Mouse (Mus musculus): ENCODE data around the gene Aen. TPM values are rescaled to one million over a fixed set of nuclear protein-coding genes. Genes with fewer than 3 reads are reported as not detected.

Aen gene
- polyA plus RNA-seq, 1 experiment from 2014 or later = 58.1 TPM

- no peak for ATAC-seq (ENCODE audit: low FRiP score, low read depth)
- Histone ChIP-seq H3K4me3 (no peak overlapping the region), H3K9ac (no peak overlapping the region), H3K27me3 (no peaks in the 10 kb centered on the region), H3K4me1 (replicated peaks) (no peaks in the 10 kb centered on the region), H3K27ac (replicated peaks) (no peak overlapping the region), H3K9me3 (no peaks in the 10 kb centered on the region), H3K36me3 (no peaks in the 10 kb centered on the region), H3K4me2 (no peak overlapping the region)
- 51% methylated on average over 7 of the region's 7 CpGs for WGBS
These were observed 26.9 kb downstream of the Aen start for GRCm38 (mm10) chr7:78922506-78922905.

GRCm38 (mm10) chr7:78924300-78924699 lies 28.6 kb downstream of the Aen start:
- peak; percentile 20; the same call in 1 of the 2 replicates for ATAC-seq (ENCODE audit: low FRiP score, low read depth)
- Histone ChIP-seq H3K27ac (replicated peaks) (no peak overlapping the region), H3K4me3 (no peak overlapping the region), H3K9me3 (no peaks in the 10 kb centered on the region), H3K9ac (no peak overlapping the region), H3K27me3 (no peaks in the 10 kb centered on the region), H3K4me2 (no peak overlapping the region), H3K36me3 (no peaks in the 10 kb centered on the region), H3K4me1 (replicated peaks) (no peaks in the 10 kb centered on the region)
- WGBS = 6% methylated on average over 6 of the region's 6 CpGs

DNA sequence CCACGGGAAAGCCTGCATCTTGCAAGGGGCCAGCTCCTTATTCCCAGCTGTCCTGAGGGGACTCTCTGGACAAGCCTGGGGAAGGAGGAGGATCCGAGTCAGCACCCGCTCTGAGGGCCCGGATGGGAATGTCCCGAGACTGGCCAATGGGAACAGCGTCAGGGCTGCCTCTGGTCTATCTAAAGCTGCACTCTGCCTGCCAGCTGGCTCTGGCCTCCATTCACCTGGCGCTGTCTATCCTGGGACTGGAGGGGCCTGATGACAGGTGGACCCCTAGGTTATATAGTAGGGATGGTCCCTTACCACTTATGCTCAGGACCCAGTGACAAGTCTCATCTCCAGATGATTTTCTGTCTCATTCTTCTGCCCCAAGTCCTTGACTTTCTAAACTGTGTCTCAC lies 29.1 kb downstream of the Aen start:
- Histone ChIP-seq H3K9me3 (no peaks in the 10 kb centered on the region), H3K4me3 (no peak overlapping the region), H3K27ac (replicated peaks) (no peak overlapping the region), H3K36me3 (no peaks in the 10 kb centered on the region), H3K4me2 (no peak overlapping the region), H3K27me3 (no peaks in the 10 kb centered on the region), H3K4me1 (replicated peaks) (no peaks in the 10 kb centered on the region), H3K9ac (no peak overlapping the region)
- 61% methylated on average over 7 of the region's 7 CpGs for WGBS
- peak; percentile 53; the same call in 1 of the 2 replicates for ATAC-seq (ENCODE audit: low FRiP score, low read depth)

DNA sequence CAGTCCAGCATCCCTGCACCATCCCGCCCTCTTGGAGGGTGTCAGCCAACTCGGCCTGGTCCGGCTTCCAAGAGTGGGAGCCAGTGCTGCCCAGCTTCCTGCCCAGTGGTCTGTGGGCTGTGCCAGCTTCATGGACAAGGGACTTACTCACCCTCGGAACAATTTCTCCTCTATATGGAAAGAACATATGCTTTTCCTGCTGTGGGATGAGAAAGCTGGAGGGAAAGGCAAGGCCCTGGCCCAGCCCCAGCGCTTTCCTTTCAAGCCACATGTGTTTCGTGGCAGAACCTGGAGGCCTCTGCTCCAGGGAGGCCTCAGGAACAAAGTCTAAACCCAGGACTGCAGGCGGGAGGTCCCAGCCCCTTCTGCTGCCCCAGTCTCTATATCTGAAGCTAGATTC lies 30.0 kb downstream of the Aen start:
- 80% methylated on average over 7 of the region's 7 CpGs for WGBS
- Histone ChIP-seq H3K4me2 (no peak overlapping the region), H3K27me3 (no peaks in the 10 kb centered on the region), H3K4me3 (no peak overlapping the region), H3K36me3 (no peaks in the 10 kb centered on the region), H3K27ac (replicated peaks) (no peak overlapping the region), H3K9me3 (no peaks in the 10 kb centered on the region), H3K9ac (no peak overlapping the region), H3K4me1 (replicated peaks) (no peaks in the 10 kb centered on the region)
- ATAC-seq (ENCODE audit: low FRiP score, low read depth) = no peak

- Histone ChIP-seq H3K9me3 (no peaks in the 10 kb centered on the region), H3K4me1 (replicated peaks) (no peaks in the 10 kb centered on the region), H3K36me3 (no peaks in the 10 kb centered on the region), H3K4me3 (no peak overlapping the region), H3K27ac (replicated peaks) (no peak overlapping the region), H3K9ac (no peak overlapping the region), H3K4me2 (no peak overlapping the region), H3K27me3 (no peaks in the 10 kb centered on the region)
- 66% methylated on average over 9 of the region's 9 CpGs for WGBS
- no peak; the same call in 1 of the 2 replicates for ATAC-seq (ENCODE audit: low FRiP score, low read depth)
These were observed 30.5 kb downstream of the Aen start for GRCm38 (mm10) chr7:78926156-78926555.

GRCm38 (mm10) chr7:78927266-78927665 lies 31.6 kb downstream of the Aen start:
- no peak overlapping the region for H3K4me3 ChIP-seq
- no peaks in the 10 kb centered on the region for H3K27me3 ChIP-seq
- ATAC-seq (ENCODE audit: low FRiP score, low read depth) = no peak
- H3K4me1 ChIP-seq (replicated peaks) = no peaks in the 10 kb centered on the region
- no peaks in the 10 kb centered on the region for H3K9me3 ChIP-seq
- H3K27ac ChIP-seq (replicated peaks) = no peak overlapping the region
- 82% methylated on average over 3 of the region's 3 CpGs for WGBS
- H3K4me2 ChIP-seq = no peak overlapping the region
- H3K36me3 ChIP-seq = no peaks in the 10 kb centered on the region
- H3K9ac ChIP-seq = no peak overlapping the region

DNA sequence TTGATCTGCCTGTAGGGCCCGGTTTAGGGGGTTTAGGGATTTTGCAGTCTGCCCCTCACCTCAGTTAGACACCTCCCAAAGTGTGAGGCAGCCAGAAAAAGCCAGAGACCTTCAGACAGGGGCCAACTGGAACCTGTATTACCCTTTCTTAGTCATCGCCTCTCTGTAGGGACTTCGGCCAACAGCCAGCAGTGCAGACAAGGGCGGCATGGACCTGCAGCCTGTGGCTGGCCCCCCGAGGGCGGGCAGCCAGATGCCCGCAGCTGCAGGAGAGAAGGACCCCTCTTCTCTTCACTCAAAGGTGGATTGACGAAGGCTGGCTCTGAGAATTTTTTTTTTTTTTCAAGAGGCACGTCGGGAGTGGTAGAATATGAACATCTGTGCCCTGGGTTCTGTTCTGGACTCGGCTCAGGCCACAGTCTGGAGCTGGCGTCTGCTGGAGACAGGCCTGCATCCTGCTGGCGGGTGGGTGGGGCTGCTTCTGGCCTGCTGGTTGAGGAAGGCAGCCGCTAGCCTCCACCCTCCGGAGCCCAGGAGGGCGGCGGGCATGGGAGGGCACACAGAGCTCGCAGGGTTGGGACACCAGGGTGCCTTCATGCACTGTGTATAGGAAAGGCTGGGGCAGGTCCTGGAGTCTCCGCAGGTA lies 43.4 kb downstream of the Aen start:
- Histone ChIP-seq H3K27ac (replicated peaks) (no peak overlapping the region), H3K4me3 (no peak overlapping the region), H3K9ac (no peak overlapping the region), H3K4me1 (replicated peaks) (no peaks in the 10 kb centered on the region), H3K36me3 (no peaks in the 10 kb centered on the region), H3K4me2 (no peak overlapping the region), H3K27me3 (no peaks in the 10 kb centered on the region), H3K9me3 (no peaks in the 10 kb centered on the region)
- no peak for ATAC-seq (ENCODE audit: low FRiP score, low read depth)
- WGBS = 66% methylated on average over 19 of the region's 19 CpGs

DNA sequence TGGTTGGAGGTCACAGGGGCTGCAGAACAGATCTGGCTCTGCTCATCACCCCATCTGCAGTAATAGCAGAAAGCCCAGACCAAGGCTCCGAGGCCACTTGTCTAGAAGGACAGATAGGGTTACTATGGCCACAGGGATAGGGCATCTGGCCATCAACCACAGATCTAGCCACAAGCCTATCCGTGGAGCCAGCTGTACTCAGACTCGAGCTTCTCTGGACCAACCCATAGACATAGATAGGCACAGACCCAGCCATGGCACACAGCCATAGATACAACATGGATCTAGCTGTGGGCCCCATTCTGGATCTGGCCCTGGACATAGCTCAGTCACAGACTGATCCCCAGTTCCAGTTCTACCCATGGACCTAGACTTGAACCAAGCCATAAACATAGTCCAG lies 45.3 kb downstream of the Aen start:
- no peaks in the 10 kb centered on the region for H3K4me1 ChIP-seq (replicated peaks)
- WGBS = 86% methylated on average over 3 of the region's 3 CpGs
- no peaks in the 10 kb centered on the region for H3K36me3 ChIP-seq
- no peaks in the 10 kb centered on the region for H3K27me3 ChIP-seq
- H3K4me3 ChIP-seq = no peak overlapping the region
- H3K9ac ChIP-seq = no peak overlapping the region
- no peak for ATAC-seq (ENCODE audit: low FRiP score, low read depth)
- no peaks in the 10 kb centered on the region for H3K9me3 ChIP-seq
- H3K4me2 ChIP-seq = no peak overlapping the region
- no peak overlapping the region for H3K27ac ChIP-seq (replicated peaks)

DNA sequence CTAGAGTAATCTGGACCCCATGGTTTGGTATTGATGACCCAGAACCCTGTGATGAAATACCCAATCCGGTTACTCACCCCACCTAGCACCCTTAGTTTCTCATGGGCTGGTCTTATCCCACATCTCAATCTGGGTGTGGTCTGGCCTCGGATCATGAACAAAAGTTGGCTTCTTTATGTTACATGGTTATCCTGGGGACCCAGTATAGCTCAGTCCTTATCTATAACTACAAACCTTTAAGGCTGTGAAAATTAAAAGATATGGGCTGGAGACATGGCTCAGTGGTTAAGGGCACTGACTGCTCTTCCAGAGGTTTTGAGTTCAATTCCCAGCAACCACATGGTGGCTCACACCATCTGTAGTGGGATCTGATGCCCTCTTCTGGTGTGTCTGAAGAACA lies 46.9 kb downstream of the Aen start:
- WGBS = 88% methylated on average over 2 of the region's 2 CpGs
- H3K27me3 ChIP-seq = no peaks in the 10 kb centered on the region
- no peak overlapping the region for H3K27ac ChIP-seq (replicated peaks)
- H3K4me3 ChIP-seq = no peak overlapping the region
- no peaks in the 10 kb centered on the region for H3K36me3 ChIP-seq
- no peaks in the 10 kb centered on the region for H3K4me1 ChIP-seq (replicated peaks)
- no peaks in the 10 kb centered on the region for H3K9me3 ChIP-seq
- no peak overlapping the region for H3K9ac ChIP-seq
- ATAC-seq (ENCODE audit: low FRiP score, low read depth) = no peak
- H3K4me2 ChIP-seq = no peak overlapping the region

DNA sequence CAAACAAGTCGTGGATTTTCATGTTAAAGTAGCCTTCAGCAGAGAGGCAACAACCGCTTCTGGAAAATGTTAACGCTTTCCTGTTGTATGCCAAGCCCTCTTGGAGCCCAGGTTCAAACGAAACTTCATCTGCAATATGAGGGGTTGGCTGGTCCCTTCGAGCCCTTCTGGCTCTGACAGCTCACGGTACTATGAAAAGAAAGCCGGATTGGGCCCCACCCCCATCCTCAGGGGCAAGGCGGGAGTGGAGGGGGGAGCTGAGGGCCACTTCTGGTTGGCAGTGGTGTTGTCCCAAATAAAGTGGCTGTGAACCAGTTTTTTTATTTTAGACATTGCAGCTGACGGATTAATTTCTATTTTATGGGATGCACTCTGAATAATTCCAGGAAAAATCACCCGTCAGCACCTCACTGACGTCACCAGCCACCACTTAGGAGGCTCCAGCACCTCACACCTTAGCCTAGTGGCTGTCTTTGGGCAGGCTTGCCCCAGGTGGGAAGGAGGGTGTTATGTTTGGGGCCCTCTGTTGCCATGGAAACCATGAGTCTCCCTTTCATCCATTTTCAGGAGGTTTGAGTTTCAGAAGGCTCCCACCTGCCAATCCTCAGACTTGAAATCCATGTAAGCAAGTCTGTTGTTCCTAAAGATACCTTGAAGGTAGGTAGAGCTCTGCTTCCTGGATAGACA lies 58.4 kb downstream of the Aen start:
- no peaks in the 10 kb centered on the region for H3K9me3 ChIP-seq
- no peaks in the 10 kb centered on the region for H3K27me3 ChIP-seq
- H3K4me2 ChIP-seq = 0 out of 2 replicates have a peak overlapping the region, but pooled peaks have one; percentile 11
- no peak overlapping the region for H3K4me3 ChIP-seq
- H3K36me3 ChIP-seq = no peaks in the 10 kb centered on the region
- 43% methylated on average over 11 of the region's 11 CpGs for WGBS
- ATAC-seq (ENCODE audit: low FRiP score, low read depth) = no peak
- H3K9ac ChIP-seq = no peak overlapping the region
- H3K4me1 ChIP-seq (replicated peaks) = peaks cover 4% of the 10 kb centered on the region
- H3K27ac ChIP-seq (replicated peaks) = no peak overlapping the region

- Histone ChIP-seq H3K27ac (replicated peaks) (no peak overlapping the region), H3K36me3 (no peaks in the 10 kb centered on the region), H3K4me1 (replicated peaks) (peaks cover 4% of the 10 kb centered on the region), H3K9me3 (no peaks in the 10 kb centered on the region), H3K4me3 (no peak overlapping the region), H3K9ac (no peak overlapping the region), H3K27me3 (no peaks in the 10 kb centered on the region), H3K4me2 (no peak overlapping the region)
- ATAC-seq (ENCODE audit: low FRiP score, low read depth) = no peak
- WGBS = 86% methylated on average over 6 of the region's 6 CpGs
These were observed 59.0 kb downstream of the Aen start for GRCm38 (mm10) chr7:78954619-78955018.

DNA sequence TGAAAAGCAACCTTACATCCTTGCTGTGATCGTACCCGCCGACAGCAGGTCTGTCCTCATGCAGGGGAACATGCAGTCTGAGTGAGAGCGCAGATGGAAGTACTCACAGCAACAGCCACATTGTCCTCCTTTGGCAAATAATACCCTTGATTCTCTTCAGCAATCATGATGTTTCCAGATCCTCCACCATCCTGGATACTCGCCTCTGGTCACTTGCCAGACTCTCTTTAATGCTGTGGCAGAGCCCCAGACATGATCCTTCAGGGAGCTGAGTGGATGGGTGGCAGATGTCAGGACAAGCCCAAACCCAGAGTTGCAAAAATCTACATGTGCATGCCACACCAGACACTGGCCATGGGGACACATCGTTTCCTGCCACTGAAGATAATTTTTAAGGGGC lies 59.4 kb downstream of the Aen start:
- H3K27me3 ChIP-seq = no peaks in the 10 kb centered on the region
- no peak overlapping the region for H3K27ac ChIP-seq (replicated peaks)
- no peak overlapping the region for H3K4me2 ChIP-seq
- H3K4me1 ChIP-seq (replicated peaks) = peaks cover 4% of the 10 kb centered on the region
- H3K36me3 ChIP-seq = no peaks in the 10 kb centered on the region
- 78% methylated on average over 6 of the region's 6 CpGs for WGBS
- H3K9ac ChIP-seq = no peak overlapping the region
- H3K4me3 ChIP-seq = no peak overlapping the region
- ATAC-seq (ENCODE audit: low FRiP score, low read depth) = no peak
- no peaks in the 10 kb centered on the region for H3K9me3 ChIP-seq

Measured in hindbrain, embryonic 15.5 days (tissue).